Mouse (Mus musculus): ENCODE measurements around the gene Mogat2. TPM values are rescaled to one million over a fixed set of nuclear protein-coding genes. Genes with fewer than 3 reads are reported as not detected.

Gene Mogat2
- 9.3 and 13.0 TPM in 2 replicates for polyA plus RNA-seq (2014; fragmentation: Nextera tagmentation; extraction: Ambion mirVana)

GRCm38 (mm10) chr7:99238417-99238816 lies at the start of gene Mogat2:
Mogat2 (minus strand) TSS chr7:99238619.
- ATAC-seq (replicated peaks; ENCODE audit: low FRiP score) (no peak), DNase-seq (ENCODE audit: low spot score) (peak; percentile 60)
- H3K9me3 ChIP-seq (ENCODE audit: control insufficient read depth, low read length): no peaks in the 10 kb centered on the region
- H3K27ac ChIP-seq (ENCODE audit: low read depth, low read length): no peak within 1 kb of the TSS
- H3K4me2 ChIP-seq (ENCODE audit: low read depth, low read length, severe bottlenecking): peak within 1 kb of the TSS; percentile 28; the same call in 1 of the 2 replicates
- no peaks in the 10 kb centered on the region for H3K27me3 ChIP-seq (ENCODE audit: control insufficient read depth, insufficient read depth, low read length)
- no peak within 1 kb of the TSS for H3K9ac ChIP-seq (ENCODE audit: low read length)
- no peak within 1 kb of the TSS for H3K4me3 ChIP-seq (ENCODE audit: low read depth, low read length)
- H3K36me3 ChIP-seq (ENCODE audit: control insufficient read depth, insufficient read depth, low read length): no peaks in the 10 kb centered on the region
- H3K4me1 ChIP-seq (replicated peaks; ENCODE audit: control insufficient read depth, insufficient read depth, low read length): peaks cover 4% of the 10 kb centered on the region; the same call in 1 of the 2 replicates
- WGBS: 7% methylated on average over 13 of the region's 13 CpGs

DNA sequence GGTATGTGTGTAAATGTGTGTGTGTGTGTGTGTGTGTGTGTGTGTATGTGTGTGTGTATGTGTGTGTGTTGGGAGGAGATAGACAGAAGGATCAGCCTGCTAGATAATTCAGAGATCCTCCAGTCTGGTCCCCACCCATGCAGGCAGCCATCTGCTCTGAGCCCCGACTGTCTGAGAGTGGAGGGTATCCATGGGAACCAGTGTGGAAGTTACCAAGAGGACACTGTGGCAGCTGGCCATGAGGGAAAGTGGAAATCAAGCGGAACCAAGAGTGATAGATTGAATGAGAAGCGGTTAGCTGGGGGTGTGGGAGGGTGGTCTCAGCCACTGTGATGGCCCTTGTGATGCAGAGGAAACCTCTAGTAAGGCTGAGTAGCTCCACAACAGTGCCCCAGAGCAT lies 48.9 kb upstream of the Mogat2 start:
- no peak overlapping the region for H3K27ac ChIP-seq (ENCODE audit: low read depth, low read length)
- H3K4me1 ChIP-seq (replicated peaks; ENCODE audit: control insufficient read depth, insufficient read depth, low read length): no peaks in the 10 kb centered on the region; the same call in 1 of the 2 replicates
- ATAC-seq (replicated peaks; ENCODE audit: low FRiP score) (peak; percentile 63), DNase-seq (ENCODE audit: low spot score) (no peak)
- H3K9me3 ChIP-seq (ENCODE audit: control insufficient read depth, low read length): 0 out of 2 replicates have a peak, but pooled peaks cover 2% of the 10 kb centered on the region
- no peaks in the 10 kb centered on the region for H3K36me3 ChIP-seq (ENCODE audit: control insufficient read depth, insufficient read depth, low read length)
- H3K9ac ChIP-seq (ENCODE audit: low read length): no peak overlapping the region
- H3K4me3 ChIP-seq (ENCODE audit: low read depth, low read length): no peak overlapping the region
- WGBS: 55% methylated on average over 3 of the region's 3 CpGs
- H3K27me3 ChIP-seq (ENCODE audit: control insufficient read depth, insufficient read depth, low read length): no peaks in the 10 kb centered on the region
- H3K4me2 ChIP-seq (ENCODE audit: low read depth, low read length, severe bottlenecking): no peak overlapping the region

GRCm38 (mm10) chr7:99279586-99279985 lies 41.2 kb upstream of the Mogat2 start:
- ATAC-seq (replicated peaks; ENCODE audit: low FRiP score) (no peak), DNase-seq (ENCODE audit: low spot score) (no peak)
- H3K4me2 ChIP-seq (ENCODE audit: low read depth, low read length, severe bottlenecking): no peak overlapping the region
- no peaks in the 10 kb centered on the region for H3K9me3 ChIP-seq (ENCODE audit: control insufficient read depth, low read length)
- no peak overlapping the region for H3K27ac ChIP-seq (ENCODE audit: low read depth, low read length)
- no peaks in the 10 kb centered on the region for H3K36me3 ChIP-seq (ENCODE audit: control insufficient read depth, insufficient read depth, low read length)
- H3K4me3 ChIP-seq (ENCODE audit: low read depth, low read length): no peak overlapping the region
- 0 out of 2 replicates have a peak, but pooled peaks cover 6% of the 10 kb centered on the region for H3K4me1 ChIP-seq (replicated peaks; ENCODE audit: control insufficient read depth, insufficient read depth, low read length)
- no peaks in the 10 kb centered on the region for H3K27me3 ChIP-seq (ENCODE audit: control insufficient read depth, insufficient read depth, low read length)
- H3K9ac ChIP-seq (ENCODE audit: low read length): no peak overlapping the region
- 35% methylated on average over 8 of the region's 8 CpGs for WGBS

DNA sequence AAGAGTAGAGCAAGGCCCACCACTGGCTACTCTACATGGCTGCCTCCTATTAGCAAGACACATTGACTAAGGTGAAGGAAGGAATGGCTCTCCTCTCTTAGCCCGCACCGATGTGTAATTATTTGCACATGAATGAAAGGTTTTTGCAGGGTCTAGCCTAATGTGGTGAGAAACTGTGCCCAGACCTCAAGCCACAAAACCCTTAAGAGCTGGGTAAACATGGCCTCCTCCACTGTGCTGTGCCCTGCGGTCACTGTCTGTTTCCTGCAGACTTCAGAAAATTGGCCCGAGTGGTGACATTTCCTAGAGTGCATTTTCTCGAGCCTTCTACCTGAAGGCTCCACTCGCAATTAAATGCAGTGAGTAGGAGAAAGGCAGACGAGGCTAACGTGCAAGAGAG lies 39.9 kb upstream of the Mogat2 start:
- Histone ChIP-seq H3K9ac (ENCODE audit: low read length) (no peak overlapping the region), H3K27ac (ENCODE audit: low read depth, low read length) (no peak overlapping the region), H3K4me1 (replicated peaks; ENCODE audit: control insufficient read depth, insufficient read depth, low read length) (0 out of 2 replicates have a peak, but pooled peaks cover 6% of the 10 kb centered on the region), H3K4me3 (ENCODE audit: low read depth, low read length) (no peak overlapping the region), H3K9me3 (ENCODE audit: control insufficient read depth, low read length) (no peaks in the 10 kb centered on the region), H3K4me2 (ENCODE audit: low read depth, low read length, severe bottlenecking) (no peak overlapping the region), H3K36me3 (ENCODE audit: control insufficient read depth, insufficient read depth, low read length) (no peaks in the 10 kb centered on the region), H3K27me3 (ENCODE audit: control insufficient read depth, insufficient read depth, low read length) (no peaks in the 10 kb centered on the region)
- ATAC-seq (replicated peaks; ENCODE audit: low FRiP score): no peak
- WGBS: 92% methylated on average over 8 of the region's 8 CpGs
- DNase-seq (ENCODE audit: low spot score): no peak

- Histone ChIP-seq H3K36me3 (ENCODE audit: control insufficient read depth, insufficient read depth, low read length) (no peaks in the 10 kb centered on the region), H3K4me1 (replicated peaks; ENCODE audit: control insufficient read depth, insufficient read depth, low read length) (0 out of 2 replicates have a peak, but pooled peaks cover 6% of the 10 kb centered on the region), H3K27ac (ENCODE audit: low read depth, low read length) (no peak overlapping the region), H3K27me3 (ENCODE audit: control insufficient read depth, insufficient read depth, low read length) (no peaks in the 10 kb centered on the region), H3K4me3 (ENCODE audit: low read depth, low read length) (no peak overlapping the region), H3K4me2 (ENCODE audit: low read depth, low read length, severe bottlenecking) (no peak overlapping the region), H3K9ac (ENCODE audit: low read length) (no peak overlapping the region), H3K9me3 (ENCODE audit: control insufficient read depth, low read length) (no peaks in the 10 kb centered on the region)
- no peak for DNase-seq (ENCODE audit: low spot score)
- WGBS: 80% methylated on average over 1 of the region's 1 CpGs
- no peak for ATAC-seq (replicated peaks; ENCODE audit: low FRiP score)
These were observed 38.3 kb upstream of the Mogat2 start for GRCm38 (mm10) chr7:99276679-99277078.

GRCm38 (mm10) chr7:99275131-99275530 lies 36.7 kb upstream of the Mogat2 start:
- WGBS: 81% methylated on average over 6 of the region's 6 CpGs
- ATAC-seq (replicated peaks; ENCODE audit: low FRiP score) (no peak), DNase-seq (ENCODE audit: low spot score) (no peak)
- Histone ChIP-seq H3K4me1 (replicated peaks; ENCODE audit: control insufficient read depth, insufficient read depth, low read length) (peaks cover 12% of the 10 kb centered on the region; the same call in 1 of the 2 replicates), H3K36me3 (ENCODE audit: control insufficient read depth, insufficient read depth, low read length) (no peaks in the 10 kb centered on the region), H3K4me3 (ENCODE audit: low read depth, low read length) (no peak overlapping the region), H3K27ac (ENCODE audit: low read depth, low read length) (no peak overlapping the region), H3K9me3 (ENCODE audit: control insufficient read depth, low read length) (no peaks in the 10 kb centered on the region), H3K9ac (ENCODE audit: low read length) (no peak overlapping the region), H3K4me2 (ENCODE audit: low read depth, low read length, severe bottlenecking) (no peak overlapping the region), H3K27me3 (ENCODE audit: control insufficient read depth, insufficient read depth, low read length) (no peaks in the 10 kb centered on the region)

GRCm38 (mm10) chr7:99271630-99272029 lies 33.2 kb upstream of the Mogat2 start:
- 81% methylated on average over 9 of the region's 9 CpGs for WGBS
- Histone ChIP-seq H3K4me1 (replicated peaks; ENCODE audit: control insufficient read depth, insufficient read depth, low read length) (peaks cover 15% of the 10 kb centered on the region; the same call in 1 of the 2 replicates), H3K4me3 (ENCODE audit: low read depth, low read length) (no peak overlapping the region), H3K9me3 (ENCODE audit: control insufficient read depth, low read length) (no peaks in the 10 kb centered on the region), H3K27me3 (ENCODE audit: control insufficient read depth, insufficient read depth, low read length) (peaks cover 8% of the 10 kb centered on the region), H3K4me2 (ENCODE audit: low read depth, low read length, severe bottlenecking) (peak overlapping the region; percentile 28; the same call in 1 of the 2 replicates), H3K27ac (ENCODE audit: low read depth, low read length) (no peak overlapping the region), H3K36me3 (ENCODE audit: control insufficient read depth, insufficient read depth, low read length) (no peaks in the 10 kb centered on the region), H3K9ac (ENCODE audit: low read length) (no peak overlapping the region)
- DNase-seq (ENCODE audit: low spot score) (no peak), ATAC-seq (replicated peaks; ENCODE audit: low FRiP score) (no peak)

DNA sequence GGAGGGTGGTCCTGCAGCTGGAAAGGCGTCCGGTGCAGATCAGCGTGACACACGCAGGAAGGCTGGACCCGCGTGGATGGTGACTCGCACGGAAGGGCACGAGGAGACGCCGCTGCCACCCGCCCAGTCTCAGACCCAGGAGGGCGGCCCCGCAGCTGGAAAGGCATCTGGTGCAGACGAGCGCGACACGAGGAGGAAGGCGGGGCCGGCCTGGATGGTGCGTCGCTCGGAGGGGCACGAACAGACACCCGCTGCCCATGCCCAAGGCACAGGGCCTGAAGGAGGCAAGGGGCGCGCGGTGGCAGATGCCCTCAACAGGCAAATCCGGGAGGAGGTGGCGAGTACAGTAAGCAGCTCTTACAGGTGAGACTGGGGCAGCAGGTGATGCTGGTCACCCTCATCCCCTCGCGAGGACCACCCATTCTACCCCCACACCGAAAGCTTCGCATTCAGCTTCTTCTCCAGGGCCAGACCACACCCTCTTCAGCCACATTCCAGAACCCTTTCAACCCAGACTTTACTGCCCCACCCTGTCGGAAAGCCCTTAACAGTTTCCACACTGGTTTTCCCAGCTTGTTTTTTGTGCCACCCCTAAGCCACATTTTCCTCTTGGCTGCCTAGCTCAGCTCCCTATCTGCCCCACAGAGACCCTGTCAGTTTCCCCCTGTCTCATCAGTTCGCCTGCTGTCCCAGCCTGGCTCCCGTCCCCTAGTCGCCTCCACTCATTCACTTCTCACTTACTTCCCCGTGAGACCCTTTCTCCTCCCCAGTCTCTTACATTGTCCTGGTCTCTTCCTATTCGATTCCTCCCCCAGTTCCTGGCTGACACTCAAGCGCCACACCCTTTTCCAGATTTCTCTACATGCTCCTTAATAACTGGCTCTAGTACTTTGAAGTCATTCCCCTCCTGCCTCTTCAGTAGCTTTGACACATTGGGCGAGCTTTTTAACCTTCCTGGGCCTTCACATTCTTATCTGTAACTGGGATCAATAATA lies 30.8 kb upstream of the Mogat2 start:
- no peaks in the 10 kb centered on the region for H3K36me3 ChIP-seq (ENCODE audit: control insufficient read depth, insufficient read depth, low read length)
- peak overlapping the region; percentile 75 for H3K9ac ChIP-seq (ENCODE audit: low read length)
- peaks cover 8% of the 10 kb centered on the region for H3K27me3 ChIP-seq (ENCODE audit: control insufficient read depth, insufficient read depth, low read length)
- peak overlapping the region; percentile 66 for H3K4me3 ChIP-seq (ENCODE audit: low read depth, low read length)
- H3K9me3 ChIP-seq (ENCODE audit: control insufficient read depth, low read length): no peaks in the 10 kb centered on the region
- peak overlapping the region; percentile 100 for H3K4me2 ChIP-seq (ENCODE audit: low read depth, low read length, severe bottlenecking)
- peaks cover 15% of the 10 kb centered on the region; the same call in 1 of the 2 replicates for H3K4me1 ChIP-seq (replicated peaks; ENCODE audit: control insufficient read depth, insufficient read depth, low read length)
- peak; percentile 63 for DNase-seq (ENCODE audit: low spot score)
- H3K27ac ChIP-seq (ENCODE audit: low read depth, low read length): no peak overlapping the region
- peak; percentile 31 for ATAC-seq (replicated peaks; ENCODE audit: low FRiP score)
- 6% methylated on average over 42 of the region's 42 CpGs for WGBS

Measured in forebrain, embryonic 11.5 days (tissue).